Mouse (Mus musculus): ENCODE measurements around the gene Tor3a. TPM values are rescaled to one million over a fixed set of nuclear protein-coding genes. Genes with fewer than 3 reads are reported as not detected.
A peak's percentile ranks its signal among the peaks of the same experiment; 100 is the strongest.
"Not testable (repeated sequence)": the region's sequence is repeated elsewhere in the genome, so short reads cannot be mapped to it uniquely, and the experiment has no call there.

Tor3a gene
- polyA plus RNA-seq, 1 experiment from 2014 or later, result 8.0 TPM

- H3K4me1 ChIP-seq, result peaks cover 13% of the 10 kb centered on the region
- peaks cover 7% of the 10 kb centered on the region; the same call in 1 of the 2 replicates for H3K27me3 ChIP-seq
- ATAC-seq (ENCODE audit: insufficient number of reproducible peaks, insufficient read depth, low FRiP score, low TSS enrichment, low read depth), result no peak
- H3K9ac ChIP-seq, result no peak overlapping the region
- no peak overlapping the region for H3K4me2 ChIP-seq
- WGBS, result 28% methylated on average over 5 of the region's 5 CpGs
- H3K36me3 ChIP-seq, result no peaks in the 10 kb centered on the region
- no peak overlapping the region for H3K4me3 ChIP-seq
- no peaks in the 10 kb centered on the region for H3K9me3 ChIP-seq
- no peak overlapping the region for H3K27ac ChIP-seq
These were observed 5.6 kb downstream of the Tor3a start for GRCm38 (mm10) chr1:156668602-156669001.

- no peaks in the 10 kb centered on the region for H3K9me3 ChIP-seq
- WGBS, result 81% methylated on average over 23 of the region's 23 CpGs
- no peak overlapping the region for H3K4me3 ChIP-seq
- no peak for ATAC-seq (ENCODE audit: insufficient number of reproducible peaks, insufficient read depth, low FRiP score, low TSS enrichment, low read depth)
- H3K27ac ChIP-seq, result no peak overlapping the region
- H3K36me3 ChIP-seq, result no peaks in the 10 kb centered on the region
- H3K27me3 ChIP-seq, result no peaks in the 10 kb centered on the region
- 0 out of 2 replicates have a peak, but pooled peaks cover 4% of the 10 kb centered on the region for H3K4me1 ChIP-seq
- no peak overlapping the region for H3K9ac ChIP-seq
- no peak overlapping the region for H3K4me2 ChIP-seq
These were observed 6.8 kb downstream of the Tor3a start for GRCm38 (mm10) chr1:156667141-156667926.

- Histone ChIP-seq H3K27ac (no peak overlapping the region), H3K9me3 (no peaks in the 10 kb centered on the region), H3K27me3 (no peaks in the 10 kb centered on the region), H3K36me3 (no peaks in the 10 kb centered on the region), H3K4me3 (no peak overlapping the region), H3K9ac (no peak overlapping the region), H3K4me2 (no peak overlapping the region), H3K4me1 (0 out of 2 replicates have a peak, but pooled peaks cover 4% of the 10 kb centered on the region)
- 86% methylated on average over 8 of the region's 8 CpGs for WGBS
- no peak for ATAC-seq (ENCODE audit: insufficient number of reproducible peaks, insufficient read depth, low FRiP score, low TSS enrichment, low read depth)
These were observed 8.4 kb downstream of the Tor3a start for GRCm38 (mm10) chr1:156665777-156666176.

GRCm38 (mm10) chr1:156660660-156661236, 13.4 kb downstream of the Tor3a start:
- peak overlapping the region; percentile 72 for H3K27ac ChIP-seq
- ATAC-seq (ENCODE audit: insufficient number of reproducible peaks, insufficient read depth, low FRiP score, low TSS enrichment, low read depth), result not testable (repeated sequence)
- H3K4me2 ChIP-seq, result peak overlapping the region; percentile 35; the same call in 1 of the 2 replicates

GRCm38 (mm10) chr1:156659906-156660659, 14.1 kb downstream of the Tor3a start:
- H3K4me2 ChIP-seq, result peak overlapping the region; percentile 35; the same call in 1 of the 2 replicates
- peaks cover 6% of the 10 kb centered on the region for H3K4me1 ChIP-seq
- peak overlapping the region; percentile 58 for H3K27ac ChIP-seq
- WGBS, result 63% methylated on average over 13 of the region's 13 CpGs
- H3K9me3 ChIP-seq, result no peaks in the 10 kb centered on the region
- 0 out of 2 replicates have a peak, but pooled peaks cover 3% of the 10 kb centered on the region for H3K36me3 ChIP-seq
- no peak overlapping the region for H3K4me3 ChIP-seq
- no peaks in the 10 kb centered on the region for H3K27me3 ChIP-seq
- ATAC-seq (ENCODE audit: insufficient number of reproducible peaks, insufficient read depth, low FRiP score, low TSS enrichment, low read depth), result peak; percentile 80
- H3K9ac ChIP-seq, result no peak overlapping the region

More at GRCm38 (mm10) chr1:156660660-156661236, 13.4 kb downstream of the Tor3a start:
- 54% methylated on average over 21 of the region's 21 CpGs for WGBS
- H3K27me3 ChIP-seq, H3K9me3 ChIP-seq, H3K4me1 ChIP-seq, H3K9ac ChIP-seq, H3K36me3 ChIP-seq, H3K4me3 ChIP-seq: not testable (repeated sequence)

GRCm38 (mm10) chr1:156658676-156659075, 15.5 kb downstream of the Tor3a start:
- H3K4me3 ChIP-seq, result no peak overlapping the region
- H3K36me3 ChIP-seq, result 0 out of 2 replicates have a peak, but pooled peaks cover 3% of the 10 kb centered on the region
- H3K9ac ChIP-seq, result no peak overlapping the region
- no peak overlapping the region for H3K4me2 ChIP-seq
- H3K27ac ChIP-seq, result no peak overlapping the region
- no peaks in the 10 kb centered on the region for H3K27me3 ChIP-seq
- H3K9me3 ChIP-seq, result no peaks in the 10 kb centered on the region
- peaks cover 20% of the 10 kb centered on the region for H3K4me1 ChIP-seq
- WGBS, result 74% methylated on average over 5 of the region's 5 CpGs
- ATAC-seq (ENCODE audit: insufficient number of reproducible peaks, insufficient read depth, low FRiP score, low TSS enrichment, low read depth), result no peak

- 0 out of 2 replicates have a peak, but pooled peaks cover 3% of the 10 kb centered on the region for H3K36me3 ChIP-seq
- no peaks in the 10 kb centered on the region for H3K27me3 ChIP-seq
- peaks cover 25% of the 10 kb centered on the region for H3K4me1 ChIP-seq
- no peak overlapping the region for H3K9ac ChIP-seq
- no peak for ATAC-seq (ENCODE audit: insufficient number of reproducible peaks, insufficient read depth, low FRiP score, low TSS enrichment, low read depth)
- H3K4me2 ChIP-seq, result no peak overlapping the region
- no peaks in the 10 kb centered on the region for H3K9me3 ChIP-seq
- no peak overlapping the region for H3K27ac ChIP-seq
- WGBS, result 89% methylated on average over 4 of the region's 4 CpGs
- no peak overlapping the region for H3K4me3 ChIP-seq
These were observed 16.6 kb downstream of the Tor3a start for GRCm38 (mm10) chr1:156657523-156657922.

GRCm38 (mm10) chr1:156654735-156655530, 19.2 kb downstream of the Tor3a start:
- Histone ChIP-seq H3K4me2 (no peak overlapping the region), H3K27ac (peak overlapping the region; percentile 24; the same call in 1 of the 2 replicates), H3K27me3 (no peaks in the 10 kb centered on the region), H3K4me1 (peaks cover 28% of the 10 kb centered on the region), H3K9ac (no peak overlapping the region; the same call in 1 of the 2 replicates), H3K4me3 (no peak overlapping the region), H3K36me3 (0 out of 2 replicates have a peak, but pooled peaks cover 8% of the 10 kb centered on the region), H3K9me3 (no peaks in the 10 kb centered on the region)
- 41% methylated on average over 13 of the region's 13 CpGs for WGBS
- ATAC-seq (ENCODE audit: insufficient number of reproducible peaks, insufficient read depth, low FRiP score, low TSS enrichment, low read depth), result peak; percentile 63; the same call in 1 of the 2 replicates

- H3K27ac ChIP-seq, result no peak overlapping the region
- no peaks in the 10 kb centered on the region for H3K27me3 ChIP-seq
- peaks cover 14% of the 10 kb centered on the region; the same call in 1 of the 2 replicates for H3K36me3 ChIP-seq
- no peak overlapping the region for H3K4me3 ChIP-seq
- no peak overlapping the region for H3K9ac ChIP-seq
- 63% methylated on average over 6 of the region's 6 CpGs for WGBS
- H3K4me1 ChIP-seq, result peaks cover 28% of the 10 kb centered on the region
- no peak overlapping the region for H3K4me2 ChIP-seq
- no peaks in the 10 kb centered on the region for H3K9me3 ChIP-seq
- ATAC-seq (ENCODE audit: insufficient number of reproducible peaks, insufficient read depth, low FRiP score, low TSS enrichment, low read depth), result no peak
These were observed 21.9 kb downstream of the Tor3a start for GRCm38 (mm10) chr1:156652189-156652822.

GRCm38 (mm10) chr1:156650631-156651030, 23.5 kb downstream of the Tor3a start:
- H3K27ac ChIP-seq, result no peak overlapping the region
- H3K9ac ChIP-seq, result no peak overlapping the region
- H3K9me3 ChIP-seq, result no peaks in the 10 kb centered on the region
- H3K27me3 ChIP-seq, result no peaks in the 10 kb centered on the region
- peaks cover 32% of the 10 kb centered on the region for H3K4me1 ChIP-seq
- H3K36me3 ChIP-seq, result peaks cover 11% of the 10 kb centered on the region
- no peak for ATAC-seq (ENCODE audit: insufficient number of reproducible peaks, insufficient read depth, low FRiP score, low TSS enrichment, low read depth)
- H3K4me3 ChIP-seq, result no peak overlapping the region
- H3K4me2 ChIP-seq, result no peak overlapping the region
- WGBS, result 83% methylated on average over 9 of the region's 9 CpGs

Data from embryonic facial prominence, embryonic 13.5 days (tissue).